Mouse (Mus musculus): ENCODE results near the gene Frem3.

Frem3 gene

GRCm38 (mm10) chr8:80610549-80611440 lies at the start of gene Frem3:
Frem3 (plus strand) TSS chr8:80611080.
- DNase-seq = no peak

GRCm38 (mm10) chr8:80564205-80564839 lies 46.6 kb upstream of the Frem3 start:
- no peak for DNase-seq

- no peak for DNase-seq
These were observed 43.4 kb upstream of the Frem3 start for GRCm38 (mm10) chr8:80567471-80567870.

- no peak for DNase-seq
These were observed 42.5 kb upstream of the Frem3 start for GRCm38 (mm10) chr8:80568243-80568995.

- no peak for DNase-seq
These were observed 38.3 kb upstream of the Frem3 start for GRCm38 (mm10) chr8:80572417-80573061.

- no peak for DNase-seq
These were observed 33.8 kb upstream of the Frem3 start for GRCm38 (mm10) chr8:80577126-80577525.

GRCm38 (mm10) chr8:80579038-80579437 lies 31.8 kb upstream of the Frem3 start:
- no peak for DNase-seq

- DNase-seq = no peak
These were observed 18.3 kb upstream of the Frem3 start for GRCm38 (mm10) chr8:80592626-80593025.

- no peak for DNase-seq
These were observed 10.2 kb upstream of the Frem3 start for GRCm38 (mm10) chr8:80600600-80601170.

GRCm38 (mm10) chr8:80601886-80602285 lies 9.0 kb upstream of the Frem3 start:
- DNase-seq = no peak

- DNase-seq = no peak
These were observed 3.8 kb upstream of the Frem3 start for GRCm38 (mm10) chr8:80607082-80607481.

- no peak for DNase-seq
These were observed 516 bp downstream of the Frem3 start for GRCm38 (mm10) chr8:80611441-80611751.

- DNase-seq = no peak
These were observed 8.9 kb downstream of the Frem3 start for GRCm38 (mm10) chr8:80619787-80620186.

- DNase-seq = no peak
These were observed 36.5 kb downstream of the Frem3 start for GRCm38 (mm10) chr8:80647394-80647793.

- no peak for DNase-seq
These were observed 46.8 kb downstream of the Frem3 start for GRCm38 (mm10) chr8:80657639-80658038.

GRCm38 (mm10) chr8:80661055-80661454 lies 50.2 kb downstream of the Frem3 start:
- no peak for DNase-seq

GRCm38 (mm10) chr8:80663476-80663875 lies 52.6 kb downstream of the Frem3 start:
- no peak for DNase-seq

GRCm38 (mm10) chr8:80669277-80669901 lies 58.5 kb downstream of the Frem3 start:
- no peak for DNase-seq

- DNase-seq = no peak
These were observed 71.7 kb downstream of the Frem3 start for GRCm38 (mm10) chr8:80682594-80682993.

GRCm38 (mm10) chr8:80683756-80684335 lies 73.0 kb downstream of the Frem3 start:
- no peak for DNase-seq

GRCm38 (mm10) chr8:80688141-80688540 lies 77.3 kb downstream of the Frem3 start:
- DNase-seq = peak; percentile 29

Data from cerebellum, adult 9-10 months (tissue).